ENCODE assay signal across 11 mouse cellular contexts in genomic region chr5:78993258-78993657, GRCm38 (mm10).
DNase-seq lines count a peak whose midpoint lies in the region; ATAC-seq and TF ChIP-seq lines count a peak whose summit lies in the region.
"Had no signal": no experiment of that assay in that cellular context is flagged by ENCODE, and none has a peak within 500 bp of the region (broad histone marks: within the 10 kb centered on the region; RNA-seq: fewer than 3 reads in every experiment).

No protein-coding gene starts in this region.

- no peak overlapping the region for H3K4me2 ChIP-seq in hindbrain, embryonic 15.5 days

- H3K9ac ChIP-seq in hindbrain, embryonic 15.5 days, result no peak overlapping the region

- 29% methylated on average over 3 of the region's 3 CpGs for WGBS in hindbrain, embryonic 15.5 days
- WGBS in thymus, adult 2 months, result 76% methylated on average over 3 of the region's 3 CpGs

- ATAC-seq in hindbrain, embryonic 15.5 days (ENCODE audit: low FRiP score, low read depth), result peak; percentile 30; the same call in 1 of the 2 replicates
- ATAC-seq in erythroblast, adult 5-6 weeks (replicated peaks; ENCODE audit: low FRiP score, poor library complexity, severe bottlenecking), result no peak

- intact Hi-C loops in left cerebral cortex, postnatal 4 days (cut with DNase I), result no loop called here

- peak; percentile 93 for DNase-seq in brain, embryonic 14.5 days (ENCODE audit: low read depth)
- DNase-seq in cerebellum, postnatal 10 days, result peak; percentile 81 to 83
- DNase-seq in left cerebral cortex, postnatal 4 days, result peak; percentile 36
- DNase-seq in thymus, adult 2 months, result no peak
- no peak for DNase-seq in adrenal gland, adult 2 months
- DNase-seq in kidney, postnatal 10 days, result no peak
- DNase-seq: adrenal gland, postnatal 10 days; lung, postnatal 36 days had no signal

- H3K4me1 ChIP-seq in hindbrain, embryonic 15.5 days (replicated peaks), result no peaks in the 10 kb centered on the region
- H3K4me1 ChIP-seq in thymus, adult 2 months (replicated peaks; ENCODE audit: control insufficient read depth, insufficient read depth, low read length), result no peaks in the 10 kb centered on the region

- H3K27me3 ChIP-seq in hindbrain, embryonic 15.5 days, result no peaks in the 10 kb centered on the region
- no peaks in the 10 kb centered on the region for H3K27me3 ChIP-seq in thymus, adult 2 months (ENCODE audit: control insufficient read depth, insufficient read depth, low read length)

- no peak overlapping the region for H3K4me3 ChIP-seq in hindbrain, embryonic 15.5 days
- no peak overlapping the region for H3K4me3 ChIP-seq in thymus, adult 2 months (ENCODE audit: control insufficient read depth, insufficient read depth, low read length)
- H3K4me3 ChIP-seq: erythroblast, embryonic 14.5 days had no signal

- no peaks in the 10 kb centered on the region for H3K36me3 ChIP-seq in hindbrain, embryonic 15.5 days
- no peaks in the 10 kb centered on the region for H3K36me3 ChIP-seq in thymus, adult 2 months (ENCODE audit: control insufficient read depth, insufficient read depth, low read length)

- H3K9me3 ChIP-seq in hindbrain, embryonic 15.5 days, result no peaks in the 10 kb centered on the region

- no peak overlapping the region for H3K27ac ChIP-seq in hindbrain, embryonic 15.5 days (replicated peaks)
- no peak overlapping the region for H3K27ac ChIP-seq in thymus, adult 2 months (ENCODE audit: control insufficient read depth, insufficient read depth, low read length)

- TF ChIP-seq CTCF in brain, embryonic 14.5 days (IDR thresholded peaks at IDR 0.05; ENCODE audit: borderline replicate concordance, extremely low read depth, insufficient read depth, insufficient read length), result no peak
- no peak for TF ChIP-seq CTCF in thymus, adult 2 months (IDR thresholded peaks at IDR 0.05; ENCODE audit: borderline replicate concordance, control insufficient read depth, extremely low read depth, insufficient read depth, low read length, poor library complexity)

- TF ChIP-seq POLR2A in brain, embryonic 14.5 days (IDR thresholded peaks at IDR 0.05; ENCODE audit: borderline replicate concordance, extremely low read depth, insufficient read depth, insufficient read length, poor library complexity, severe bottlenecking), result no peak
- TF ChIP-seq POLR2A in thymus, adult 2 months (IDR thresholded peaks at IDR 0.05; ENCODE audit: control insufficient read depth, extremely low read depth, insufficient read depth, low read length, poor library complexity), result no peak

Comparison
In these comparisons a context has a peak if more than half of its experiments do, and no peak if none do; other contexts are left out.
1. DNase-seq: peak in brain, embryonic 14.5 days (single experiment), cerebellum, postnatal 10 days (2 of 2) and left cerebral cortex, postnatal 4 days (single experiment); none in thymus, adult 2 months (single experiment), adrenal gland, adult 2 months (single experiment) and kidney, postnatal 10 days (single experiment).